Mouse (Mus musculus) heart, adult 8-10 months (tissue): ENCODE data around the gene Krtap19-2. TPM values are rescaled to one million over a fixed set of nuclear protein-coding genes. Genes with fewer than 3 reads are reported as not detected.

Source experiments
- DNase-seq: peaks from one replicate; pipeline ENCODE4 v3.0.0; 2022; ENCODE audit warnings: low spot score
- total RNA-seq, 4 experiments: library from RNA; stranded (reverse); gene quantifications; 2 replicates each; pipeline ENCODE4 v1.2.4; 2022

The Krtap19-2 gene
- total RNA-seq = not detected

- DNase-seq = no peak
These were observed at the start of gene Krtap19-2 for GRCm38 (mm10) chr16:88874169-88874568. Gene Krtap19-2 (minus strand): TSS chr16:88874269.

- DNase-seq = no peak
These were observed 22.3 kb upstream of the Krtap19-2 start, which contains the start of gene Krtap19-5 for GRCm38 (mm10) chr16:88896357-88896756. Gene Krtap19-5 (minus strand): TSS chr16:88896457.

DNA sequence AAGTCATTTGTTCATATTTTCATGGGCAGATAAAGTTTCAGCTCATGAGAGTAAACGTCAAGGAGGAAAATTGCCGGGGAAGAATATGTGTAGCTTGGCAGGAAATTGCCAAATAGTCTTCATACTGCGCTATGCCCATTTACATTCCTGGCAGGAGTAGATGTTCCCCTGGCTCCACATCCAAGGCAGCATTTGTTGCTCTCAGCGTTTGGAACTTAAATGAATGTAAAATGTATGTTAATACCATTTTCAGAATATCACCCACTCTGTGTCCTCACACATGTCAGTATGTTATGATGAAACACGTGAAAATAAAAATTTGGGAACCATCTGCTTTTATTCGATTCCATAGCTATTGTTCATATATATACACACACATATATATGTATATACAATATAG is 12.8 kb upstream of the Krtap19-2 start:
- no peak for DNase-seq

GRCm38 (mm10) chr16:88884989-88885388 is 10.9 kb upstream of the Krtap19-2 start, which contains the start of gene Krtap19-4:
Gene Krtap19-4 (minus strand): TSS chr16:88885089.
- DNase-seq = no peak

GRCm38 (mm10) chr16:88877938-88878337 is 3.9 kb upstream of the Krtap19-2 start, which contains the start of gene Krtap19-3:
Gene Krtap19-3 (minus strand): TSS chr16:88878038.
- no peak for DNase-seq

GRCm38 (mm10) chr16:88869311-88869710 is 4.8 kb downstream of the Krtap19-2 start, which contains the start of gene Krtap19-1:
Gene Krtap19-1 (minus strand): TSS chr16:88869411.
- DNase-seq = no peak

DNA sequence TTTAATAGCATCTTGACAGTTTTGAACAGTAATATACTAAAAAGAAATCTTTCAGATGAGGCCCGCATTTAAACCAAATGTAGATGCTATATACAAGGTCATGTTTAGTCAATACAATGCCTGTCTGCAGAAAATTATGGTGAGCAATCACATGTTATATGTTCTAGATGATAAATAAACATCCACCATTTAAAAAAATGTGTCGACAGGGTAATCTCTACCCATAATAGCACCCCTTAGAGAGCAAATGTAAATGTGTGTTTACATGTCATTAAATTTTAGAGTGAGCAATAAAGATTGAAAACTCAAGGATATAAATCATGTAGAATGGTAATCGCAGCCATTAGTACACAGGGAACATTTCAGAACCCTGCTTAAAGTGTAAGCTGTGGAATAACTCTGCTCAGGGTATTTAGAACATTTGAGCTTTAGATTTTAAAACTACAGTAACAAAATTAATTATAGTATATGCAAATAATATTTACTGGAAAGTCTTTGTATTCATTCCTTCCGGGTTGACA is 9.1 kb downstream of the Krtap19-2 start:
- no peak for DNase-seq

GRCm38 (mm10) chr16:88851450-88851849 is 22.6 kb downstream of the Krtap19-2 start:
- no peak for DNase-seq

DNA sequence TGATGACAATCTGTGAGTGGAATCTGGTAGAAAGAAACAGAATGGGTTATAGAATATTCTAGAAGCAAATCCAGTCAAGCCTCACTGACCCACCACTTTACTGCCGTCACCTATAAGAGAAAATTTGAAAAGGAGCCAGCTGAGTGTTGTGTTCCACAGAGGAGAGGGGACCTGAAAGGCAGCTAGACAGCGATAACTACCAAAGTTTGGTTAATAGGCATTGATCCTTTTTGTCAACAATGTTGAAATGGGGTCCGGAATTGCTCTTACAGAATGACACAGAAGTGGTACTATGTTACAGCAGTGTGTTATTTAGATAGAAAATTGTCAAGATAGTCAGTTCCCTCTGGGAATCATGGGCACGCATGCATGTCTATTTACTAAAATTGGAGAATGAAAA is 25.5 kb downstream of the Krtap19-2 start:
- DNase-seq = no peak

- no peak for DNase-seq
These were observed 26.7 kb downstream of the Krtap19-2 start for GRCm38 (mm10) chr16:88847363-88847762.

GRCm38 (mm10) chr16:88826978-88827377 is 47.1 kb downstream of the Krtap19-2 start:
- DNase-seq = no peak

DNA sequence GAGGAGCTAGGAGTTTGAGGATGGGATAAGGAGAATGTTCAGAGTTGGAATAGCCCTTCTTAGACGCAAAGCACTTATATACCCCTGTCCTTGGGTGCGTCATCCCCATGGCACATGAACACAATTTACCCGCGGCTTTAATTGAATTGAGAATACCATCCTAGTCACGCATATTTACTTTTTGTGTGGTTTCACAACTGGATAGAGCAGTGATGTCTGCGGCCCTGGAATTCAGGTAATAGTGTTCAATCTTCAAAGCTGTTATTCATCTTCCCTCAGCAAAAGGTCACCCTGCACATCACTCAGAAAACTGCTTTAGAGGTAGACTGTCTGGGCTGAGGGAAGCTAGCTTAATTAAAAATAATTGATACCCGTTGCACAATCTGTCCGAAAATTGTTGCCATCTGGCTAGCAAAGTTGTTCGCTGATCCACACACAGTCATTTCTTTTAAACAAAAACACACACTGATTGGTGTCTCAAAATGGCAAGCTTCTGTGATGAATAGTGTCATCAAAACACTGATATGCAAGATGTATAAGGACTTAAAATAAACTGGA is 47.9 kb downstream of the Krtap19-2 start, which contains the start of gene Krtap14:
TSS of gene Krtap14 (minus strand) at position 51 of the 558 bp plus-strand sequence.
- no peak for DNase-seq

DNA sequence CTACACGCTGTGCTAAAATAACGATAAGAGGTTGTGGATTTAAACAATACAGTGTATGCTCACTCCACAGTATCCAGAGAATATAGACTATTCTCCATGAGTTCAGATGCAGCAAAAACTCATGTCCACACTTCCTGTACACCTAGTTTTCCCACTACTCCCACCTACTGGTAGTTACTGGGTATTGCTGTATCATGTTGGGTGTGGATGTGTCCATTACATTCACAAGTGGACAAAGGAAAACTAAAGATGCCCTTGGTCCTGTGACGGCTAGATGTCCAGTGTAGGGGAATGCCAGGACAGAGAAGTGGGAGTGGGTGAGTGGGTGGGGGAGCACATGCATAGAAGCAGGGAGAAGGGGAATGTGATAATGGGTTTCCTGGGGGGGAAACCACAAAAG is 50.3 kb downstream of the Krtap19-2 start:
- no peak for DNase-seq

Other genes with a start within 250 kb of the Krtap19-2 start
- gene 2310079G19Rik, start 246.6 kb downstream of the Krtap19-2 start, total RNA-seq = not detected
- not detected for gene Krtap26-1, start 226.5 kb downstream of the Krtap19-2 start, total RNA-seq
- not detected for gene Krtap27-1, start 202.6 kb downstream of the Krtap19-2 start, total RNA-seq
- not detected for gene 2310061N02Rik, start 166.3 kb downstream of the Krtap19-2 start, total RNA-seq
- gene Krtap13-1, start 145.4 kb downstream of the Krtap19-2 start, total RNA-seq = not detected
- gene Krtap13, start 122.6 kb downstream of the Krtap19-2 start, total RNA-seq = not detected
- not detected for gene 2310034C09Rik, start 115.4 kb downstream of the Krtap19-2 start, total RNA-seq
- gene 2310057N15Rik, start 100.1 kb downstream of the Krtap19-2 start, total RNA-seq = not detected
- gene Gm5965, start 96.4 kb downstream of the Krtap19-2 start, total RNA-seq = not detected
- gene Gm20741, start 62.0 kb downstream of the Krtap19-2 start, total RNA-seq = not detected
- gene Krtap15, start 54.1 kb downstream of the Krtap19-2 start, total RNA-seq = not detected
- gene Krtap14, start 48.1 kb downstream of the Krtap19-2 start, total RNA-seq = not detected
- not detected for gene Krtap19-1, start 4.9 kb downstream of the Krtap19-2 start, total RNA-seq
- gene Krtap19-3, start 3.8 kb upstream of the Krtap19-2 start, total RNA-seq = not detected
- gene Krtap19-4, start 10.8 kb upstream of the Krtap19-2 start, total RNA-seq = not detected
- gene Krtap19-5, start 22.2 kb upstream of the Krtap19-2 start, total RNA-seq = not detected
- not detected for gene Krtap19-9b, start 58.0 kb upstream of the Krtap19-2 start, total RNA-seq
- gene Krtap16-3, start 88.6 kb upstream of the Krtap19-2 start, total RNA-seq = not detected
- gene Krtap22-2, start 136.5 kb upstream of the Krtap19-2 start, total RNA-seq = not detected
- not detected for gene Gm10229, start 141.0 kb upstream of the Krtap19-2 start, total RNA-seq
- not detected for gene Krtap6-1, start 157.4 kb upstream of the Krtap19-2 start, total RNA-seq
- gene Gm10228, start 167.2 kb upstream of the Krtap19-2 start, total RNA-seq = not detected
- gene Krtap6-5, start 173.6 kb upstream of the Krtap19-2 start, total RNA-seq = not detected
- not detected for gene 1110025L11Rik, start 189.7 kb upstream of the Krtap19-2 start, total RNA-seq
- gene Krtap6-3, start 209.7 kb upstream of the Krtap19-2 start, total RNA-seq = not detected